Mouse (Mus musculus): ENCODE results near the gene St8sia1.

Gene St8sia1

GRCm38 (mm10) chr6:142789736-142790135 is 174.5 kb downstream of the St8sia1 start:
- peak in 1 of 2 experiments; percentile 45 for DNase-seq (ENCODE audit: low spot score in 2 of 2)

- peak; percentile 61 to 64 for DNase-seq (ENCODE audit: low spot score in 2 of 2)
These were observed 175.9 kb downstream of the St8sia1 start for GRCm38 (mm10) chr6:142788042-142788987.

- DNase-seq (ENCODE audit: low spot score in 2 of 2), result no peak
These were observed 178.1 kb downstream of the St8sia1 start for GRCm38 (mm10) chr6:142786106-142786505.

DNA sequence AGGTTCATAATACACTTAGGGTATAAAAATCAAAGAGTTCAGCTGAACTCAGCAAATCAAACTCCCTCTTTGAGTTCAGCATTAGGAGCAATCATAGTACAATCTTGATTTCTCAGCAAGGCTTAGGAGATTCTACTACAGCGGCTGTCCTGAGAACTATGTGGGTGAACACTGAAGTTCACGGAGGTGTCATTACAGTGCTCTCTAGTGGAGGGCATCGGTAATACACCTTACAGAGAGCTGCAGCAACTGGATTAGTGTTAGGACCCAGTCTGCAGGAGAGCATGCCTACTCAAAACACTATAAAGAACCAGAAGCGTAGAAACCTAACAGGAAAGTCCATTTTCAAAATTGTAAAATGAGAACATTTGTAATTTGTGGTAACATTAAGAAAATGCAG is 178.9 kb downstream of the St8sia1 start:
- DNase-seq (ENCODE audit: low spot score in 2 of 2), result peak in 1 of 2 experiments; percentile 53

GRCm38 (mm10) chr6:142781286-142781685 is 183.0 kb downstream of the St8sia1 start:
- DNase-seq (ENCODE audit: low spot score in 2 of 2), result no peak

- no peak for DNase-seq (ENCODE audit: low spot score in 2 of 2)
These were observed 183.6 kb downstream of the St8sia1 start for GRCm38 (mm10) chr6:142780574-142781033.

DNA sequence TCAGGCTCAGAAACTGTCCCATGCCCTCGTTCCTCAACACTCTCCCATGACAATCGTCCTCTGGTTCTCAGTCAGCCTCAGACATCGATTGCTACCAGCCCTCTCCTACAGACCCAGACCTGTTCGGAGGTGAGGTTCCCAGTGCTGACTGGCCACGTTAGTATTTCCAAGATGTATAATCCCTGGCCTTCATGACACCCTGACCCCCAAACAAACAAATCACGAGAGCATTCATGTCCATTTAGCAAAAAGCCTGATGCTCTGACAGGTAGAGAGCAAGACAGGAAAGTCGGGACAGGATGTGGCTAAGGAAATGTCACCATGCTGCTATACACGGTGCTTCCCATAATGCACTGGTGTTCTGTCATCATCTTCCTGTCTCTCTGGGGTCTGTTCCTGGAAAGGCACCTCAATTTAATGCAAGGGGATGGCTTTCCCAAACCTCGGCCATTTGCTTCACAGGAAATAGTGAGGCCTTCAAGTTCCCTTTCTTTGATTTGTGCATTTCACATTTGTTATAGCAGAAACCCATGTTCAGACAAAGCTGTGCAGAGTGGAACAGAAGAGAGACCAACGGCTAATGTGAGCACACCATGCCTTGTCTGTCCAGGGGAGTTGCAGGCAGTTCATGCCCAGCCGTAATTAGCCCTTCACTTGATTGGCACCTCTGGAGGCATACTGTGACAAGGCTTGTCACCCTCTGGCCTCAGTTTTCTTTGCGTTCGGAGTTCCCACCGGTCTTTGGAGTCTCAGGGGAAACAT is 184.3 kb downstream of the St8sia1 start:
- DNase-seq (ENCODE audit: low spot score in 2 of 2), result no peak

- peak; percentile 72 to 76 for DNase-seq (ENCODE audit: low spot score in 2 of 2)
These were observed 185.0 kb downstream of the St8sia1 start for GRCm38 (mm10) chr6:142779045-142779811.

DNA sequence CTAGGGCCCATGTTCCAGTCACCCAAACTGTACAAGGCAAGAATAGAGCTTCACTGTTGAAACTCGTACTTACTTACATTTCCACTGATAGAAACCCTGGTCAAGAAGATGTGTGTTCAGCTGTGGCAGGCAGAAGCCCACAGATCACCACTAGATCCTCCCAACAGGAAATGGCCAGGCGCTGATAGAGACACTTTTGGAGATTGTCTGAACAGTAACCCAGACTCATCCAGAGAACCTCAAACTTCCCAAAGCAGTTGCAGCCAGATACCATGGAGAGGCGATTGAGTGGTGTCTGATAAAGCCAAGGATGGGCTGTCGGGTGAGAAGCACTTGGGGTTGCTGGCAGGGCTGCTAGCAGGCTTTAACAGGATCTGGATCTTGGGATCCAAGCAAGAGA is 187.3 kb downstream of the St8sia1 start:
- no peak for DNase-seq (ENCODE audit: low spot score in 2 of 2)

- no peak for DNase-seq (ENCODE audit: low spot score in 2 of 2)
These were observed 190.7 kb downstream of the St8sia1 start for GRCm38 (mm10) chr6:142773566-142773965.

GRCm38 (mm10) chr6:142771643-142772042 is 192.6 kb downstream of the St8sia1 start:
- DNase-seq (ENCODE audit: low spot score in 2 of 2), result no peak
